Mouse (Mus musculus): ENCODE measurements at regions not wholly inside any gene's neighbourhood (a gene's known extent, or its start where the extent isn't known, plus 50 kb on each side); places are given as distances from the start of the nearest gene placed in this dataset.
A peak's percentile ranks its signal among the peaks of the same experiment; 100 is the strongest.

- H3K27ac ChIP-seq (ENCODE audit: insufficient read depth, low read depth, low read length) = no peak overlapping the region
- WGBS = 68% methylated on average over 2 of the region's 2 CpGs
- no peaks in the 10 kb centered on the region; the same call in 1 of the 2 replicates for H3K4me1 ChIP-seq (ENCODE audit: control insufficient read depth, insufficient read depth, insufficient read length, low read length)
- H3K4me3 ChIP-seq (ENCODE audit: low read depth, low read length) = no peak overlapping the region
- TF ChIP-seq CTCF (IDR thresholded peaks at IDR 0.05; ENCODE audit: extremely low read depth, insufficient read length, insufficient replicate concordance, low read depth, low read length) (no peak), POLR2A (IDR thresholded peaks at IDR 0.05; ENCODE audit: low read depth, low read length) (no peak)
- no peaks in the 10 kb centered on the region for H3K27me3 ChIP-seq (ENCODE audit: control insufficient read depth, insufficient read depth, low read length)
- H3K36me3 ChIP-seq (ENCODE audit: control insufficient read depth, insufficient read depth, low read length) = no peaks in the 10 kb centered on the region
Observed at GRCm38 (mm10) chr3:41229493-41229892, 146.6 kb upstream of the Pgrmc2 start.

DNA sequence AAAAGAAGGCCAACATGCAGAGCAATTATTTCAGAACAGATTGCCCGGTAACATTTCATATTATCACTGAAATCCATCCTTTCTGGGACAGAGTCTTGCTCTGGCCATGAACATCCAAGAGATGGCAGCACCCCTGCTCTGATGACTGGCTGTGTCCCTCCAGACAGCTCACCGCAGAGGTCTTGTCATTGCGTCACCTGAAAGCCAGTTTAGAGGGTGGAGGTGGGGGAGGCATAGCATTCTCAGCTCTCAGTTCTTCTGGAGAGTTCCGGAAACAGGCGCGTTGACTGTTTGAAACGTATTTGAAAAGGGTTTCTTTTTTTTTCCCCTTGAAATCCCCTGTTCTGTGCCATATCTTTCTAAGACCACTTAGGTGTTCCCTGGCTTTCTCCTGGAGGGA is 145.7 kb upstream of the Pgrmc2 start:
- H3K27me3 ChIP-seq (ENCODE audit: control insufficient read depth, insufficient read depth, low read length) = no peaks in the 10 kb centered on the region
- no peak overlapping the region for H3K27ac ChIP-seq (ENCODE audit: insufficient read depth, low read depth, low read length)
- 10% methylated on average over 7 of the region's 7 CpGs for WGBS

DNA sequence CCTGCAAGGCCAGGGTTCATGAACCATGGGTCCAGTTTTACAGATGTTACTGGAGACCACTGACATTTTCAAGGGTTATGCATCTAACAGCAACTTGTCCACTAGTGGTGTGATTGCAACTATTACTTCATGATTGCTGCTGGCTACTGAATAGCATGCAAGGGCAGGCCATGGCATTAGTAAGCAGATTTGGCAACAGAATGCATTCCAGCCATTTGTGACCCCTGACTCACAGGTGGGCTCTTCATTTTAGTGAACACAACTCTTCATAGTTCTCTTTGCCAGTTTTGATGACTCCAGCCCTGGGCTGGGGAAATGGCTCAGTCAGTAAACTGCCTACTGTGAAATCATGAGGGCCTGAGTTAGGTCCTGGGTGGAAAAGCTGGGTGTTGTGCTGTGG is 137.9 kb upstream of the Pgrmc2 start:
- no peaks in the 10 kb centered on the region for H3K4me1 ChIP-seq (ENCODE audit: control insufficient read depth, insufficient read depth, insufficient read length, low read length)
- TF ChIP-seq POLR2A (IDR thresholded peaks at IDR 0.05; ENCODE audit: low read depth, low read length) = no peak
- no peak for TF ChIP-seq CTCF (IDR thresholded peaks at IDR 0.05; ENCODE audit: extremely low read depth, insufficient read length, insufficient replicate concordance, low read depth, low read length)
- H3K36me3 ChIP-seq (ENCODE audit: control insufficient read depth, insufficient read depth, low read length) = no peaks in the 10 kb centered on the region
- no peak overlapping the region for H3K27ac ChIP-seq (ENCODE audit: insufficient read depth, low read depth, low read length)
- no peaks in the 10 kb centered on the region for H3K27me3 ChIP-seq (ENCODE audit: control insufficient read depth, insufficient read depth, low read length)
- H3K4me3 ChIP-seq (ENCODE audit: low read depth, low read length) = no peak overlapping the region

More for the DNA sequence above, 145.7 kb upstream of the Pgrmc2 start:
- no peaks in the 10 kb centered on the region for H3K36me3 ChIP-seq (ENCODE audit: control insufficient read depth, insufficient read depth, low read length)
- no peaks in the 10 kb centered on the region for H3K4me1 ChIP-seq (ENCODE audit: control insufficient read depth, insufficient read depth, insufficient read length, low read length)
- peak; percentile 50; the same call in 1 of the 2 replicates for TF ChIP-seq CTCF (IDR thresholded peaks at IDR 0.05; ENCODE audit: extremely low read depth, insufficient read length, insufficient replicate concordance, low read depth, low read length)
- TF ChIP-seq POLR2A (IDR thresholded peaks at IDR 0.05; ENCODE audit: low read depth, low read length) = no peak
- H3K4me3 ChIP-seq (ENCODE audit: low read depth, low read length) = no peak overlapping the region

GRCm38 (mm10) chr3:41217770-41218169 is 134.9 kb upstream of the Pgrmc2 start:
- no peaks in the 10 kb centered on the region for H3K27me3 ChIP-seq (ENCODE audit: control insufficient read depth, insufficient read depth, low read length)
- H3K4me3 ChIP-seq (ENCODE audit: low read depth, low read length) = no peak overlapping the region
- H3K4me1 ChIP-seq (ENCODE audit: control insufficient read depth, insufficient read depth, insufficient read length, low read length) = no peaks in the 10 kb centered on the region
- TF ChIP-seq CTCF (IDR thresholded peaks at IDR 0.05; ENCODE audit: extremely low read depth, insufficient read length, insufficient replicate concordance, low read depth, low read length) = no peak
- no peak for TF ChIP-seq POLR2A (IDR thresholded peaks at IDR 0.05; ENCODE audit: low read depth, low read length)
- no peaks in the 10 kb centered on the region for H3K36me3 ChIP-seq (ENCODE audit: control insufficient read depth, insufficient read depth, low read length)
- no peak overlapping the region for H3K27ac ChIP-seq (ENCODE audit: insufficient read depth, low read depth, low read length)
- 92% methylated on average over 3 of the region's 3 CpGs for WGBS

GRCm38 (mm10) chr3:41213533-41213932 is 130.7 kb upstream of the Pgrmc2 start:
- 79% methylated on average over 2 of the region's 2 CpGs for WGBS
- Histone ChIP-seq H3K4me3 (ENCODE audit: low read depth, low read length) (no peak overlapping the region), H3K4me1 (ENCODE audit: control insufficient read depth, insufficient read depth, insufficient read length, low read length) (no peaks in the 10 kb centered on the region), H3K27me3 (ENCODE audit: control insufficient read depth, insufficient read depth, low read length) (no peaks in the 10 kb centered on the region), H3K36me3 (ENCODE audit: control insufficient read depth, insufficient read depth, low read length) (no peaks in the 10 kb centered on the region), H3K27ac (ENCODE audit: insufficient read depth, low read depth, low read length) (no peak overlapping the region)
- TF ChIP-seq CTCF (IDR thresholded peaks at IDR 0.05; ENCODE audit: extremely low read depth, insufficient read length, insufficient replicate concordance, low read depth, low read length) = no peak
- no peak for TF ChIP-seq POLR2A (IDR thresholded peaks at IDR 0.05; ENCODE audit: low read depth, low read length)

DNA sequence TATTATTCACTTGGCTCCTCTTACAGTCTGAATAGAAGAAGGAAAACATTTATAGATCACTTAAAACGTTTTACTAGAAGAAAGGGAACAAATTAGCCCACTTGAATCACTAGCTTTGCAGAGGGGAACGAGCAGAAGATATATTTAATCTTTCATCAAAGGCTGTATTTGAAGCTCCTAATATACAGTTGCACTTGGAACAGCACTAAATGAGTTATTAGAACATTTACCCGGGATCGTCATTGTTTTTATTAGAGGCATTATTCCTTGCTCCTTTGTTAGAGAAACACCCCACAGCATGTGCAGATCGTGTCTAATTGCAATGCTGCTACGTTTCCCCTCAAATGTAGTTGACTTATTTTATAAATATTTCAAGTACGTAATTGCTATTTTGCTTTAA is 127.5 kb upstream of the Pgrmc2 start:
- 66% methylated on average over 7 of the region's 7 CpGs for WGBS

DNA sequence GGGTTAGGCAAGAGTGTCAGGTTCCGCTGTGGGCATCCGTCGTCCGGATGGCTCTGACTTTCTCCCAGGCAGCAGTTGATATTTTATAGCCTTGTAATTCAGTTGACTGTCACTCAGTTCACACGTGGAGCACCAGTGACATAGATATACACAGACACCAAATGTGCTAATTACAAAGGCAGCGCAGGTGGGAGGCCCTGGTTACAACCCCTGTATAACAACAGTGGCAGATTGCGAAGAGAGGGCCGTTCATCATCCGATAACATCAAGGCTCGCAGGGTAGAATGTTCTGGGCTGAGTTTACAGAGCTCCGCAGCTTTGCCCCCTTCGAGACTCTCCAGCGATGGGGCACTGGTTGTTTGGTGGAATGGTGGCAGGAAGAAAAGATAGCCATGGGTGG is 120.0 kb upstream of the Pgrmc2 start:
- Histone ChIP-seq H3K4me1 (ENCODE audit: control insufficient read depth, insufficient read depth, insufficient read length, low read length) (no peaks in the 10 kb centered on the region), H3K27ac (ENCODE audit: insufficient read depth, low read depth, low read length) (no peak overlapping the region), H3K36me3 (ENCODE audit: control insufficient read depth, insufficient read depth, low read length) (no peaks in the 10 kb centered on the region), H3K4me3 (ENCODE audit: low read depth, low read length) (no peak overlapping the region), H3K27me3 (ENCODE audit: control insufficient read depth, insufficient read depth, low read length) (no peaks in the 10 kb centered on the region)
- WGBS = 67% methylated on average over 13 of the region's 13 CpGs
- TF ChIP-seq CTCF (IDR thresholded peaks at IDR 0.05; ENCODE audit: extremely low read depth, insufficient read length, insufficient replicate concordance, low read depth, low read length) (no peak), POLR2A (IDR thresholded peaks at IDR 0.05; ENCODE audit: low read depth, low read length) (no peak)

More for the DNA sequence above, 127.5 kb upstream of the Pgrmc2 start:
- H3K36me3 ChIP-seq (ENCODE audit: control insufficient read depth, insufficient read depth, low read length) = no peaks in the 10 kb centered on the region
- H3K4me3 ChIP-seq (ENCODE audit: low read depth, low read length) = no peak overlapping the region
- TF ChIP-seq CTCF (IDR thresholded peaks at IDR 0.05; ENCODE audit: extremely low read depth, insufficient read length, insufficient replicate concordance, low read depth, low read length) (no peak), POLR2A (IDR thresholded peaks at IDR 0.05; ENCODE audit: low read depth, low read length) (no peak)
- no peaks in the 10 kb centered on the region for H3K4me1 ChIP-seq (ENCODE audit: control insufficient read depth, insufficient read depth, insufficient read length, low read length)
- H3K27ac ChIP-seq (ENCODE audit: insufficient read depth, low read depth, low read length) = no peak overlapping the region
- H3K27me3 ChIP-seq (ENCODE audit: control insufficient read depth, insufficient read depth, low read length) = no peaks in the 10 kb centered on the region

- Histone ChIP-seq H3K4me1 (ENCODE audit: control insufficient read depth, insufficient read depth, insufficient read length, low read length) (no peaks in the 10 kb centered on the region), H3K36me3 (ENCODE audit: control insufficient read depth, insufficient read depth, low read length) (no peaks in the 10 kb centered on the region), H3K4me3 (ENCODE audit: low read depth, low read length) (no peak overlapping the region), H3K27me3 (ENCODE audit: control insufficient read depth, insufficient read depth, low read length) (no peaks in the 10 kb centered on the region), H3K27ac (ENCODE audit: insufficient read depth, low read depth, low read length) (no peak overlapping the region)
- WGBS = 35% methylated on average over 4 of the region's 4 CpGs
- TF ChIP-seq CTCF (IDR thresholded peaks at IDR 0.05; ENCODE audit: extremely low read depth, insufficient read length, insufficient replicate concordance, low read depth, low read length) (peak; percentile 43; the same call in 1 of the 2 replicates), POLR2A (IDR thresholded peaks at IDR 0.05; ENCODE audit: low read depth, low read length) (no peak)
Observed at GRCm38 (mm10) chr3:41201782-41202181, 118.9 kb upstream of the Pgrmc2 start.
